Mouse (Mus musculus): ENCODE results near the gene Aff3.

GRCm38 (mm10) chr1:38129501-38130267, 535.1 kb downstream of the Aff3 start, which contains the start of gene Rev1:
- TF ChIP-seq CTCF (IDR thresholded peaks at IDR 0.05; ENCODE audit: insufficient read depth, low read length) (peak; percentile 72), POLR2A (IDR thresholded peaks at IDR 0.05; ENCODE audit: borderline replicate concordance, extremely low read depth, low read depth, low read length) (peak; percentile 30; the same call in 1 of the 2 replicates)

Data from lung, adult 2 months (tissue).